Mouse (Mus musculus): Measurements from ENCODE around the gene Esf1.
"Not testable (repeated sequence)": the region's sequence is repeated elsewhere in the genome, so short reads cannot be mapped to it uniquely, and the experiment has no call there.

Gene Esf1

GRCm38 (mm10) chr2:140170127-140170802 is at the start of gene Esf1, which contains the start of gene Ndufaf5:
Gene Esf1 (minus strand): TSS chr2:140170564.
Gene Ndufaf5 (plus strand): TSS chr2:140170649.
- peak; percentile 93 for DNase-seq (ENCODE audit: inconsistent ontology term)

GRCm38 (mm10) chr2:140215965-140216364 is 45.6 kb upstream of the Esf1 start:
- DNase-seq (ENCODE audit: inconsistent ontology term): no peak

GRCm38 (mm10) chr2:140215415-140215814 is 45.1 kb upstream of the Esf1 start:
- no peak for DNase-seq (ENCODE audit: inconsistent ontology term)

- no peak for DNase-seq (ENCODE audit: inconsistent ontology term)
Measured at GRCm38 (mm10) chr2:140214519-140215027, 44.2 kb upstream of the Esf1 start.

- DNase-seq (ENCODE audit: inconsistent ontology term): no peak
Measured at GRCm38 (mm10) chr2:140203756-140204155, 33.4 kb upstream of the Esf1 start.

GRCm38 (mm10) chr2:140202573-140202972 is 32.2 kb upstream of the Esf1 start:
- no peak for DNase-seq (ENCODE audit: inconsistent ontology term)

GRCm38 (mm10) chr2:140200713-140201112 is 30.3 kb upstream of the Esf1 start:
- no peak for DNase-seq (ENCODE audit: inconsistent ontology term)

GRCm38 (mm10) chr2:140185685-140186210 is 15.4 kb upstream of the Esf1 start:
- DNase-seq (ENCODE audit: inconsistent ontology term): not testable (repeated sequence)

GRCm38 (mm10) chr2:140170803-140171553 is 614 bp upstream of the Esf1 start:
- DNase-seq (ENCODE audit: inconsistent ontology term): no peak

GRCm38 (mm10) chr2:140169057-140169456 is 1.3 kb downstream of the Esf1 start:
- no peak for DNase-seq (ENCODE audit: inconsistent ontology term)

GRCm38 (mm10) chr2:140163351-140163854 is 7.0 kb downstream of the Esf1 start:
- DNase-seq (ENCODE audit: inconsistent ontology term): no peak

GRCm38 (mm10) chr2:140159186-140159730 is 11.1 kb downstream of the Esf1 start:
- DNase-seq (ENCODE audit: inconsistent ontology term): peak; percentile 51

GRCm38 (mm10) chr2:140151743-140152142 is 18.6 kb downstream of the Esf1 start, which contains the start of gene Gm17374:
Gene Gm17374 (plus strand): TSS chr2:140152043.
- not testable (repeated sequence) for DNase-seq (ENCODE audit: inconsistent ontology term)

GRCm38 (mm10) chr2:140125516-140125915 is 44.8 kb downstream of the Esf1 start:
- DNase-seq (ENCODE audit: inconsistent ontology term): no peak

GRCm38 (mm10) chr2:140113851-140114250 is 56.5 kb downstream of the Esf1 start:
- DNase-seq (ENCODE audit: inconsistent ontology term): no peak

- no peak for DNase-seq (ENCODE audit: inconsistent ontology term)
Measured at GRCm38 (mm10) chr2:140108945-140109344, 61.4 kb downstream of the Esf1 start.

- DNase-seq (ENCODE audit: inconsistent ontology term): peak; percentile 42
Measured at GRCm38 (mm10) chr2:140107641-140108040, 62.7 kb downstream of the Esf1 start.

- DNase-seq (ENCODE audit: inconsistent ontology term): peak; percentile 26
Measured at GRCm38 (mm10) chr2:140104951-140105350, 65.4 kb downstream of the Esf1 start.

GRCm38 (mm10) chr2:140100551-140101474 is 69.6 kb downstream of the Esf1 start:
- DNase-seq (ENCODE audit: inconsistent ontology term): peak; percentile 94

- peak; percentile 35 for DNase-seq (ENCODE audit: inconsistent ontology term)
Measured at GRCm38 (mm10) chr2:140099971-140100370, 70.4 kb downstream of the Esf1 start.

GRCm38 (mm10) chr2:140097131-140097591 is 73.2 kb downstream of the Esf1 start:
- DNase-seq (ENCODE audit: inconsistent ontology term): no peak
